Mouse (Mus musculus): Measurements from ENCODE around the gene Cpox. TPM values are rescaled to one million over a fixed set of nuclear protein-coding genes. Genes with fewer than 3 reads are reported as not detected.

Gene Cpox
- 73.0 TPM for polyA plus RNA-seq (2014; fragmentation: Illumina TruSeq; extraction: RNeasy Lipid Tissue Mini Kit (QIAGEN cat#74804); ENCODE audit: low read depth, low replicate concordance)

DNA sequence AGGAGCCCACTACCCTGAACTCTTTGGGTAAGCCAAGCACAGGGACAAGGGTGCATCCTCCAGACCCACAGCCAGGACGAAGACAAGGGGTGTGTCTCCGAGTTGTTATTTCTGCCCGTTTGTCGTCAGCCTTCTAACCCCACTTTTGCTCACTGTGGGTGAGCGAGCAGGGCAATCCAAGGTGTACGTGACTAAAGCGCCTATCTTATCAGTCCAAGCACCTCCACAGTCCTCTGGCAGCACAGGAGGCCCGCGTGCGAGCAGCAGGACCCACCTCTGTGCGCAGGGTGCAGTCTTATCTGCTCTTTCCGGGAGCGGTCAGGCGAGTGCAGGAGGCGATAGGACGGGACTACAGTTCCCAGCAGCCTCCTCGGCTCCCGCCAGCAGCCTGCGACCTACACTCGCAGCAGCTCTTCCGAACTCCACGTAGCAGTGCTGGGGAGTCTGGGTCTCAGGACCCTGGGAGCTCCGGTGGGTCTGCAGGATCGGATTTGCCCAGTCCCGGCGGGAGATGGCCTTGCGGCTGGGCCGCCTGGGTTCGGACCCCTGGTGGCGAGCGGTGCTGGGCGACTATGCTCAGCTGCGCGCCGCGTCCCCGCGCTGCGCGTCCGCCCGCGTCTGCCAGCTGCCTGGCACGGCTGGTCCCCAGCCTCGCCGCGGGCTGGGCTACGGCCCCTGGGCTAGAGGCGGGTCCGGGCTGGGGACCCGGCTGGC is at the start of gene Cpox:
Gene Cpox, plus strand, starts transcription at position 376 of the 714 bp plus-strand sequence.

DNA sequence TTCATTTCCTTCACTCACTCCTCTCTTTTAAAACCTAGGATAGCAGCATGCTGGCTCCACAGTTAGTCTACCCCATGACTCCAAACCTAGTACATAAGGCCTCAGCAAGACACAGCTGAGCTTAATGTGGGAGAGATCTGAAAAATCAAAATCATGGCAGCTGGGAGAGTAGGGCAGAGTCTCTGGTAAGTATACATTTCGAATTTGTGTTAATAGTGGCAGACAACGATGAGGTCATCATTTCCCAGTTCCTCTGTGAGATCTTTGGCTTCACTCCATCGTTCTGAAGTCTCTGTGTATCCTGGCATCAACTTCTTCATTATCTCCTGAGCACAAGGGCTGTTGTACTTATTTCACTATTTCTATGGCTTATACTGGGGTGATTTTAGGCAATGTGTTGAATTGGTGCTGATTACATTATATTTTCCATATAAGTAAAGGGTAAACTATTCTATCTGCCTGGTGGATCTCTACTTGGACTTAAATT is 31.4 kb upstream of the Cpox start, which contains the start of gene E330017A01Rik:
Gene E330017A01Rik, minus strand, starts transcription at position 51 of the 487 bp plus-strand sequence.

DNA sequence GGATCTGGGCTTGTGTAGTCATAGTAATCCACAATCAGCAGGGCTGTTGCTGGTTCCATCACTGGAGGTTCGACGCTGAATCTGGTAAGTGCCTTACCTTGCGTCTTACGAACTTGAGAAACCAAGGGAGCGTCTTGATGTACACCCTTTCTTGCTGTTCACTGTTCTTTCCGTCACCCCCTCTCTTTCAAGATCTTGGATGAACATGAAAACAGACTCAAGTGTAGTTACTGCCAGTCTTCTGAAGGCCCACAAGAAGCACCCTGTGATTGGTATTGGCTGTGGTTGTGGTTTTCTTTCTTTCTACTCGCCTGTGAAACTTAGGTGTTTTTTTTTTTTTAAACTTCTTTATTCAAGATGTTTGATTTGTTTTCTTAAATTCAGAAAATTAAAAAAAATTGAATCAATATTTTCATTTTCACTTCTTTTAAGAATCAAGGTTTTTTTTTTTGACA is 48.6 kb downstream of the Cpox start, which contains the start of gene Gpr15:
Gene Gpr15, minus strand, starts transcription at position 405 of the 455 bp plus-strand sequence.

DNA sequence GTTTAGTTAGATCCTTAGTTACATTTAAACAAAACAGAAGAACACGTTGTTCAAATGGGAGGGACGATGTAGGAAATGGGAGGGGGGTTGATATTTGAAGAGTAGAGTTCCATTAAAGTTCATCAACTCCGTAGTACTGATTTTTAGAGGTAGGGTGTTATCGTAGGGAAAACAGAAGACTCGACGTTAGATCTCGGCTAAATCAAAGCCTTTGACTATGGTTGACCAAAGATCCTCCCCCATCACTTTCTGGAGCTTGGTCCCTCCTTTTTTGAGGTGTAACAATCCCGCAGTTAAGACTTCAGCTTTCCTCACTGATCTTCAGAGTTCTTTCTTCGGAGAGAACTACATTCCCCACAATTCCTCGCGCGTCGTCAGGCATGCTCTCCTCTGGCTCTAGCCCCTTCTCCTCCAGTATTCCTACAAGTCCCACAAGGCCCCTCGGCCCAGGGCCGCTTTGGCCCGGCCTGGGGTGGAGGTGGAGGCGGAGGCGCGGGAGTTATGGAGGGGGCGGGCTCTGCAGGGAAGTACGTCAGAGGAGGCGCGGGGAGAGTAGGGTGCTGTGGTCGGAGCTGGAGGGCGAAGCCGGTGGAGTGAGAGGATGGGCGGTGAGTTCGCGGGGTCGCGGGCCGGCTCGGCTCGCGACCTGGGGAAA is 57.5 kb downstream of the Cpox start, which contains the start of gene Cldnd1:
Gene Cldnd1, plus strand, starts transcription at position 434 of the 655 bp plus-strand sequence.

DNA sequence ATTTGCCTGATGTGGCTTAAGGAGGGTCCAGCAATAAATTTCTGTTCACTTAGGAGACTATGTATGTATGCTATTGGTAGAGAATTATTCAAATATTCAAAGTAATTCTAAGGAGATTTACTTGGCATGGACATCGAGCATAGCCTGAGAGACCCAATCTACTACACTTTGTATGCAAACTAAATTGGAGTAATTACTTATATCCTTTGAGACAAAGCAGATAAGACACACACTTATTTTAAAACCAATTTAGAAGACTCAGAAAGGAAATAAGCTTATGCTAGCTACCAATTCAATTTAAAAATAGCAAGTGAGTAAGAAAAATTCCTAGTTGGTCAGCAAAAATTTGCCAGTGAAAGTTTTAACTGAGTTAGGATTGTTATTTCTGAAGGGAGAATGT is 93.0 kb downstream of the Cpox start, which contains the start of gene Olfr172:
Gene Olfr172, minus strand, starts transcription at position 101 of the 400 bp plus-strand sequence.

Other genes starting within 250 kb of the Cpox start
- 126 TPM for gene St3gal6, start 146.0 kb upstream of the Cpox start, polyA plus RNA-seq (2014; fragmentation: Illumina TruSeq; extraction: RNeasy Lipid Tissue Mini Kit (QIAGEN cat#74804); ENCODE audit: low read depth, low replicate concordance)
- gene Gm813, start 53.3 kb upstream of the Cpox start, polyA plus RNA-seq (2014; fragmentation: Illumina TruSeq; extraction: RNeasy Lipid Tissue Mini Kit (QIAGEN cat#74804); ENCODE audit: low read depth, low replicate concordance), result not detected
- gene E330017A01Rik, start 31.6 kb upstream of the Cpox start, polyA plus RNA-seq (2014; fragmentation: Illumina TruSeq; extraction: RNeasy Lipid Tissue Mini Kit (QIAGEN cat#74804); ENCODE audit: low read depth, low replicate concordance), result not detected
- gene Gpr15, start 48.8 kb downstream of the Cpox start, polyA plus RNA-seq (2014; fragmentation: Illumina TruSeq; extraction: RNeasy Lipid Tissue Mini Kit (QIAGEN cat#74804); ENCODE audit: low read depth, low replicate concordance), result not detected
- gene Cldnd1, start 57.6 kb downstream of the Cpox start, polyA plus RNA-seq (2014; fragmentation: Illumina TruSeq; extraction: RNeasy Lipid Tissue Mini Kit (QIAGEN cat#74804); ENCODE audit: low read depth, low replicate concordance), result 79.7 TPM
- gene Olfr172, start 92.9 kb downstream of the Cpox start, polyA plus RNA-seq (2014; fragmentation: Illumina TruSeq; extraction: RNeasy Lipid Tissue Mini Kit (QIAGEN cat#74804); ENCODE audit: low read depth, low replicate concordance), result not detected
- gene Olfr173, start 130.0 kb downstream of the Cpox start, polyA plus RNA-seq (2014; fragmentation: Illumina TruSeq; extraction: RNeasy Lipid Tissue Mini Kit (QIAGEN cat#74804); ENCODE audit: low read depth, low replicate concordance), result not detected
- gene Olfr175-ps1, start 156.5 kb downstream of the Cpox start, polyA plus RNA-seq (2014; fragmentation: Illumina TruSeq; extraction: RNeasy Lipid Tissue Mini Kit (QIAGEN cat#74804); ENCODE audit: low read depth, low replicate concordance), result not detected
- gene Olfr177, start 204.5 kb downstream of the Cpox start, polyA plus RNA-seq (2014; fragmentation: Illumina TruSeq; extraction: RNeasy Lipid Tissue Mini Kit (QIAGEN cat#74804); ENCODE audit: low read depth, low replicate concordance), result not detected
- not detected for gene Olfr178, start 221.8 kb downstream of the Cpox start, polyA plus RNA-seq (2014; fragmentation: Illumina TruSeq; extraction: RNeasy Lipid Tissue Mini Kit (QIAGEN cat#74804); ENCODE audit: low read depth, low replicate concordance)

Data from kidney, adult 10 weeks (tissue).